Mouse (Mus musculus): ENCODE results near the gene Olfr95. TPM values are rescaled to one million over a fixed set of nuclear protein-coding genes. Genes with fewer than 3 reads are reported as not detected.

The Olfr95 gene
- polyA plus RNA-seq, 1 experiment from 2014 or later = not detected

DNA sequence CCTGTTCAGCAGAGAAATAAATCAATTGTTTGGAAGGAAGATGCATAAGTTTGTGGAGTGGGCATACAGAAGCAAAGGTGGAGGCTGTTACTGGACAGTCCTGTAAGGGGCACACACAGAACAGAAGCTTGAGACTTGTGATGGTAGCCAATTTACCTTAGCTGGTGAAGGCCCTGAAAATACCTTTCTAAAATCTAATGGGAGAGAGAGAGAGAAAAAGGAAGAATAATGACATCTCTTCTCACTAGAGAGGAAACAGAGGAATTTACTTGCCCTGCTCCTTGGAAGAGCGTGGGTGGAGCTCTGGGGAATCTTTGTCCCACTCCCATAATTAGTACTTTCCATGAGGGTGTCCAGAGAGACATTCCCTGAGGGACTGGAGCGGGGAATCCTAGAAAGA is 12.0 kb downstream of the Olfr95 start, which contains the start of gene Olfr94:
TSS of gene Olfr94 (minus strand) at position 101 of the 400 bp plus-strand sequence.
- no peak for DNase-seq (ENCODE audit: low spot score)
- no peaks in the 10 kb centered on the region for H3K36me3 ChIP-seq (replicated peaks)
- H3K27ac ChIP-seq (replicated peaks) = no peak within 1 kb of the TSS
- H3K27me3 ChIP-seq (replicated peaks; ENCODE audit: low read depth, poor library complexity, severe bottlenecking) = peaks cover 36% of the 10 kb centered on the region
- no peak within 1 kb of the TSS for H3K4me3 ChIP-seq
- H3K9me3 ChIP-seq = no peaks in the 10 kb centered on the region
- H3K4me1 ChIP-seq = peaks cover 13% of the 10 kb centered on the region
- WGBS = 70% methylated on average over 2 of the region's 2 CpGs

GRCm38 (mm10) chr17:37196845-37197724 is 15.8 kb downstream of the Olfr95 start:
- Histone ChIP-seq H3K4me1 (peaks cover 13% of the 10 kb centered on the region), H3K27me3 (replicated peaks; ENCODE audit: low read depth, poor library complexity, severe bottlenecking) (peaks cover 47% of the 10 kb centered on the region), H3K4me3 (peak overlapping the region; percentile 72), H3K9me3 (no peaks in the 10 kb centered on the region), H3K27ac (replicated peaks) (no peak overlapping the region; the same call in 1 of the 2 replicates), H3K36me3 (replicated peaks) (no peaks in the 10 kb centered on the region)
- peak; percentile 78 for DNase-seq (ENCODE audit: low spot score)
- WGBS = under 1% methylated on average over 77 of the region's 77 CpGs

GRCm38 (mm10) chr17:37194782-37195181 is 18.1 kb downstream of the Olfr95 start:
- Histone ChIP-seq H3K36me3 (replicated peaks) (no peaks in the 10 kb centered on the region), H3K27me3 (replicated peaks; ENCODE audit: low read depth, poor library complexity, severe bottlenecking) (peaks cover 47% of the 10 kb centered on the region), H3K4me1 (peaks cover 13% of the 10 kb centered on the region), H3K27ac (replicated peaks) (no peak overlapping the region), H3K4me3 (no peak overlapping the region), H3K9me3 (no peaks in the 10 kb centered on the region)
- 94% methylated on average over 5 of the region's 5 CpGs for WGBS
- no peak for DNase-seq (ENCODE audit: low spot score)

DNA sequence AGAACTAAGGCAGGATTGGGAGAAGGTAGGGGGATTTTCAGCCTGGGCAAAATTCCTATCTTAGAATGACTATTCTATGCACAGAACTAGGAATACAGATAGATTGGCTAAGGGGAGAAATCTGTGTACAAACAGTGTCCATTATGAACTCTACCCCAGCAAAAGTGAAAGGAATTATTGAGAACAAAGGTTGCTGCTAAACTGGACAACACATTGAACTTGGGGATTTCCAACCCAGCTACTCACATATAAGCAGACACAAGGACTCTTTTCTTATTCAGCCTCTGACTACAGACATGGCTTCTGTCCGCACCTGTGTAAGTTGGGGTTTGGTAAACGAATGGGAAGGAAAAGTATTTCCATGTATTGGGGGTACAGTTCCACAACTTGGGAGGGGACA is 19.3 kb downstream of the Olfr95 start, which contains the start of gene Ubd:
TSS of gene Ubd (plus strand) at position 237 of the 400 bp plus-strand sequence.
- no peak within 1 kb of the TSS for H3K27ac ChIP-seq (replicated peaks)
- WGBS = 85% methylated on average over 2 of the region's 2 CpGs
- no peaks in the 10 kb centered on the region for H3K9me3 ChIP-seq
- peaks cover 13% of the 10 kb centered on the region for H3K4me1 ChIP-seq
- H3K36me3 ChIP-seq (replicated peaks) = no peaks in the 10 kb centered on the region
- no peak within 1 kb of the TSS for H3K4me3 ChIP-seq
- DNase-seq (ENCODE audit: low spot score) = no peak
- H3K27me3 ChIP-seq (replicated peaks; ENCODE audit: low read depth, poor library complexity, severe bottlenecking) = peaks cover 39% of the 10 kb centered on the region

DNA sequence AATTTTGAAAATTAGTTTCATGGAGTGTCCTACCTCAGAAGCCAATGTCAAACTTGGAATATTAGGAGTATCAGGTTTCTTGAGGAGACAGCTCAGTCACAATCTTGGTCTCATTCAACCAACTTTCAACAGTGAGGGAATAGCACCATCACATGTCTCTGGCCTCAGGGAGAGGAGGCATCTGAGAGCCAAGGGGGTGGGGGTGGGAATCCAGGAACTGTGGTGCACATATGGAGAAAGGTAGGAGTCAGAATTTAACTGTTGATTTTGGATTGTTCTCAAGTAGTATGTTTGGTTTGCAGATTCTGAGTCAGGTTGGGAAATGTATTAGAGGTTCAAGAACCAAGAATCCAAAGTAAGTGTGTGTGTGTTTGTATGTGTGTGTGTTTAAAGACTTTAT is 19.9 kb downstream of the Olfr95 start:
- Histone ChIP-seq H3K27ac (replicated peaks) (no peak overlapping the region), H3K27me3 (replicated peaks; ENCODE audit: low read depth, poor library complexity, severe bottlenecking) (peaks cover 33% of the 10 kb centered on the region), H3K36me3 (replicated peaks) (no peaks in the 10 kb centered on the region), H3K4me3 (no peak overlapping the region), H3K9me3 (no peaks in the 10 kb centered on the region), H3K4me1 (peaks cover 13% of the 10 kb centered on the region)
- no peak for DNase-seq (ENCODE audit: low spot score)

GRCm38 (mm10) chr17:37190711-37191110 is 22.2 kb downstream of the Olfr95 start:
- Histone ChIP-seq H3K4me1 (no peaks in the 10 kb centered on the region), H3K27ac (replicated peaks) (no peak overlapping the region), H3K9me3 (no peaks in the 10 kb centered on the region), H3K4me3 (no peak overlapping the region), H3K36me3 (replicated peaks) (no peaks in the 10 kb centered on the region), H3K27me3 (replicated peaks; ENCODE audit: low read depth, poor library complexity, severe bottlenecking) (peaks cover 10% of the 10 kb centered on the region)
- WGBS = 37% methylated on average over 2 of the region's 2 CpGs
- no peak for DNase-seq (ENCODE audit: low spot score)

GRCm38 (mm10) chr17:37185474-37185873 is 27.4 kb downstream of the Olfr95 start:
- DNase-seq (ENCODE audit: low spot score) = no peak
- Histone ChIP-seq H3K36me3 (replicated peaks) (no peaks in the 10 kb centered on the region), H3K4me1 (no peaks in the 10 kb centered on the region), H3K27ac (replicated peaks) (no peak overlapping the region), H3K4me3 (no peak overlapping the region), H3K27me3 (replicated peaks; ENCODE audit: low read depth, poor library complexity, severe bottlenecking) (no peaks in the 10 kb centered on the region), H3K9me3 (no peaks in the 10 kb centered on the region)
- 52% methylated on average over 6 of the region's 6 CpGs for WGBS

- no peaks in the 10 kb centered on the region for H3K36me3 ChIP-seq (replicated peaks)
- no peaks in the 10 kb centered on the region for H3K4me1 ChIP-seq
- H3K9me3 ChIP-seq = no peaks in the 10 kb centered on the region
- no peaks in the 10 kb centered on the region for H3K27me3 ChIP-seq (replicated peaks; ENCODE audit: low read depth, poor library complexity, severe bottlenecking)
- H3K4me3 ChIP-seq = no peak within 1 kb of the TSS
- no peak for DNase-seq (ENCODE audit: low spot score)
- H3K27ac ChIP-seq (replicated peaks) = no peak within 1 kb of the TSS
Measured at GRCm38 (mm10) chr17:37161394-37161793, 51.5 kb downstream of the Olfr95 start, which contains the start of gene Olfr93. Gene Olfr93, minus strand, starts transcription at chr17:37161494.

Other genes starting within 250 kb of the Olfr95 start
- gene 2410137M14Rik, start 231.9 kb downstream of the Olfr95 start, polyA plus RNA-seq (2016; fragmentation: Nextera tagmentation; extraction: Ambion mirVana) = not detected in 2 replicates
- gene H2-M5, start 223.6 kb downstream of the Olfr95 start, polyA plus RNA-seq (2016; fragmentation: Nextera tagmentation; extraction: Ambion mirVana) = 0.52 and 0.87 TPM in 2 replicates
- gene Zfp57, start 212.0 kb downstream of the Olfr95 start, polyA plus RNA-seq (2016; fragmentation: Nextera tagmentation; extraction: Ambion mirVana) = 97.0 and 106 TPM in 2 replicates
- gene Mog, start 189.7 kb downstream of the Olfr95 start, polyA plus RNA-seq (2016; fragmentation: Nextera tagmentation; extraction: Ambion mirVana) = 0.18 and 0.31 TPM in 2 replicates
- 7.0 and 9.4 TPM in 2 replicates for gene Gabbr1, start 167.2 kb downstream of the Olfr95 start, polyA plus RNA-seq (2016; fragmentation: Nextera tagmentation; extraction: Ambion mirVana)
- gene Olfr90, start 124.6 kb downstream of the Olfr95 start, polyA plus RNA-seq (2016; fragmentation: Nextera tagmentation; extraction: Ambion mirVana) = 0.19 TPM in 1 of 2 replicates, not detected in the other
- gene Olfr91, start 114.8 kb downstream of the Olfr95 start, polyA plus RNA-seq (2016; fragmentation: Nextera tagmentation; extraction: Ambion mirVana) = not detected in 2 replicates
- not detected in 2 replicates for gene Olfr92, start 93.0 kb downstream of the Olfr95 start, polyA plus RNA-seq (2016; fragmentation: Nextera tagmentation; extraction: Ambion mirVana)
- not detected in 2 replicates for gene Olfr93, start 51.6 kb downstream of the Olfr95 start, polyA plus RNA-seq (2016; fragmentation: Nextera tagmentation; extraction: Ambion mirVana)
- gene Ubd, start 19.2 kb downstream of the Olfr95 start, polyA plus RNA-seq (2016; fragmentation: Nextera tagmentation; extraction: Ambion mirVana) = not detected in 2 replicates
- gene Olfr94, start 12.1 kb downstream of the Olfr95 start, polyA plus RNA-seq (2016; fragmentation: Nextera tagmentation; extraction: Ambion mirVana) = not detected in 2 replicates
- not detected in 2 replicates for gene Olfr96, start 7.0 kb upstream of the Olfr95 start, polyA plus RNA-seq (2016; fragmentation: Nextera tagmentation; extraction: Ambion mirVana)
- gene Olfr97, start 24.2 kb upstream of the Olfr95 start, polyA plus RNA-seq (2016; fragmentation: Nextera tagmentation; extraction: Ambion mirVana) = not detected in 2 replicates
- gene Olfr98, start 50.6 kb upstream of the Olfr95 start, polyA plus RNA-seq (2016; fragmentation: Nextera tagmentation; extraction: Ambion mirVana) = not detected in 2 replicates
- gene H2-M3, start 57.1 kb upstream of the Olfr95 start, polyA plus RNA-seq (2016; fragmentation: Nextera tagmentation; extraction: Ambion mirVana) = 1.7 and 1.8 TPM in 2 replicates
- gene Olfr99, start 70.3 kb upstream of the Olfr95 start, polyA plus RNA-seq (2016; fragmentation: Nextera tagmentation; extraction: Ambion mirVana) = not detected in 2 replicates
- not detected in 2 replicates for gene Olfr101, start 91.2 kb upstream of the Olfr95 start, polyA plus RNA-seq (2016; fragmentation: Nextera tagmentation; extraction: Ambion mirVana)
- not detected in 2 replicates for gene Olfr102, start 103.9 kb upstream of the Olfr95 start, polyA plus RNA-seq (2016; fragmentation: Nextera tagmentation; extraction: Ambion mirVana)
- gene Olfr103, start 126.6 kb upstream of the Olfr95 start, polyA plus RNA-seq (2016; fragmentation: Nextera tagmentation; extraction: Ambion mirVana) = not detected in 2 replicates
- gene Olfr104-ps, start 146.5 kb upstream of the Olfr95 start, polyA plus RNA-seq (2016; fragmentation: Nextera tagmentation; extraction: Ambion mirVana) = not detected in 2 replicates
- gene Olfr105-ps, start 165.9 kb upstream of the Olfr95 start, polyA plus RNA-seq (2016; fragmentation: Nextera tagmentation; extraction: Ambion mirVana) = not detected in 2 replicates
- not detected in 2 replicates for gene Olfr106-ps, start 177.3 kb upstream of the Olfr95 start, polyA plus RNA-seq (2016; fragmentation: Nextera tagmentation; extraction: Ambion mirVana)
- gene Olfr107, start 186.1 kb upstream of the Olfr95 start, polyA plus RNA-seq (2016; fragmentation: Nextera tagmentation; extraction: Ambion mirVana) = not detected in 2 replicates
- not detected in 2 replicates for gene Olfr108, start 232.4 kb upstream of the Olfr95 start, polyA plus RNA-seq (2016; fragmentation: Nextera tagmentation; extraction: Ambion mirVana)
- not detected in 2 replicates for gene Olfr109, start 245.8 kb upstream of the Olfr95 start, polyA plus RNA-seq (2016; fragmentation: Nextera tagmentation; extraction: Ambion mirVana)

Measured in embryonic facial prominence, embryonic 10.5 days (tissue).